Mouse (Mus musculus) heart, embryonic 14.5 days (tissue): Measurements from ENCODE around the gene Dmbx1. TPM values are rescaled to one million over a fixed set of nuclear protein-coding genes. Genes with fewer than 3 reads are reported as not detected.

Experiments used
- ATAC-seq: fragments of 200-750 bp; cut with Nextera tagmentation; 2 replicates; pipeline ENCODE4 v1.8.0; 2017; ENCODE audit warnings: low read depth, moderate TSS enrichment; ENCODE audit not compliant: insufficient number of reproducible peaks, insufficient read depth, low FRiP score
- H3K27ac ChIP-seq, 2 experiments: fragments of 200-500 bp in 1 of 2; fragments of 300-500 bp in 1 of 2; sonication (generic) in 1 of 2; replicated peaks in 1 of 2; 2 replicates each; pipeline ENCODE4 v1.5.1; 2012 to 2014; ENCODE audit warnings: low read depth in 2 of 2, low read length in 2 of 2, control low read depth in 1 of 2, mild to moderate bottlenecking in 1 of 2, mixed read lengths in 1 of 2; ENCODE audit not compliant: control insufficient read depth in 1 of 2, insufficient read depth in 1 of 2
- H3K27me3 ChIP-seq: fragments of 300-500 bp; sonication (generic); 2 replicates; pipeline ENCODE4 v1.6.1; 2014; ENCODE audit warnings: mild to moderate bottlenecking, low read length, control low read depth; ENCODE audit not compliant: control insufficient read depth, insufficient read depth
- H3K36me3 ChIP-seq: fragments of 300-500 bp; sonication (generic); 2 replicates; pipeline ENCODE4 v1.6.1; 2014; ENCODE audit warnings: mild to moderate bottlenecking, control low read depth, low read length, mixed read lengths; ENCODE audit not compliant: control insufficient read depth, insufficient read depth
- H3K4me1 ChIP-seq, 2 experiments: fragments of 200-500 bp in 1 of 2; fragments of 300-500 bp in 1 of 2; sonication (generic) in 1 of 2; 2 replicates each; pipeline ENCODE4 v1.6.1; 2012 to 2014; ENCODE audit warnings: low read length in 2 of 2, control low read depth in 1 of 2, mixed read lengths in 1 of 2; ENCODE audit not compliant: control insufficient read depth in 2 of 2, insufficient read depth in 2 of 2
- H3K4me2 ChIP-seq: fragments of 300-500 bp; sonication (generic); 2 replicates; pipeline ENCODE4 v1.6.1; 2014; ENCODE audit warnings: mild to moderate bottlenecking, low read length
- H3K4me3 ChIP-seq, 2 experiments: fragments of 200-500 bp in 1 of 2; fragments of 300-500 bp in 1 of 2; sonication (generic) in 1 of 2; 2 replicates each; pipeline ENCODE4 v1.5.1; 2012 to 2014; ENCODE audit warnings: low read length in 2 of 2, mild to moderate bottlenecking in 2 of 2, control low read depth in 1 of 2, low read depth in 1 of 2, moderate library complexity in 1 of 2; ENCODE audit not compliant: control insufficient read depth in 1 of 2, insufficient read depth in 1 of 2
- H3K9ac ChIP-seq: fragments of 300-500 bp; sonication (generic); 2 replicates; pipeline ENCODE4 v1.6.1; 2014; ENCODE audit warnings: mild to moderate bottlenecking, low read length
- H3K9me3 ChIP-seq: fragments of 300-500 bp; sonication (generic); 2 replicates; pipeline ENCODE4 v1.6.1; 2016; ENCODE audit warnings: low read length, control low read depth; ENCODE audit not compliant: control insufficient read depth
- WGBS: fragments of 180-500 bp; shearing (Covaris S2); extraction: QIAGEN DNeasy Blood & Tissue Kit; methylation state at CpG from one replicate; pipeline ENCODE4 v1.1.7; 2014; 5-methylcytosine and 5-hydroxymethylcytosine counted together
- polyA plus RNA-seq: library from polyadenylated mRNA; unstranded; fragments of >200 nt; fragmentation: Nextera tagmentation; extraction: Ambion mirVana; gene quantifications from 2 replicates; pipeline ENCODE4 v1.2.1, GENCODE M21; 2014

The Dmbx1 gene
- polyA plus RNA-seq, 1 experiment from 2014 or later = not detected

DNA sequence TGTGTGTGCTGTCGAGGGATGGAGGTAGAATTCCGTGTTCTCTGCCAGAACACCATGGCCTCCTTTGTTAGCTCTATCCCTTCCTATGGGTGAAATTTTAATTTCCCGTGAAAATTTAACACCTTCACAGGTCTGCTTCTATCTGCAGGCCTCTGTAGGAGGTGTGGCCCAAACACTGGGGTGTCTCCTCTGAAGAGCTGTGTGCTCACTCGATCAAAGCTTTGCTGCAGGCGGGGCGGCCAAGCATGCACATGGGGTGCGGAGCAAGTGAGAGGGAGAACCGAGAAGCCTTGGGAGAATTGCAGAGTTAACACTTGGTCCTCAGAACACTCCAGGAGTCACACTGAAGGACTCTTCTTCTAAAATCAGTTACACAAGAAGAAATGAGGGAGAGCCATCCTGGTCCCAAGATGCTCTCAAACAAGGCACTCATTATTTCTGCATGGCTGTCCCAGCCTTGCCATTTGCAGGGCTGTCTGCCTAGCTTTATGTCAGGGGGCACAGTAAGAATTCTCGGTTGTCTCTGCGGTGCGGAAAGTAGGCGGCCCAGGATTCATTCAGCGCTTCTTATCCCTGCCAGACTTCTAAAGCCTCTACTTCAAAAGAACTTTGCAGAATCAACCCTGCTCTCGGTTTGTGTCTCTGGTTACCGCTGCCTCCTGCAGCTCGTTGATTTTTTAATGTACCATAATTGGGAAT lies 70.1 kb downstream of the Dmbx1 start:
- H3K9ac ChIP-seq = no peak overlapping the region
- no peaks in the 10 kb centered on the region for H3K4me1 ChIP-seq
- no peak for ATAC-seq
- H3K4me3 ChIP-seq = no peak overlapping the region
- 42% methylated on average over 16 of the region's 16 CpGs for WGBS
- H3K4me2 ChIP-seq = no peak overlapping the region
- peaks cover 62% of the 10 kb centered on the region for H3K36me3 ChIP-seq
- H3K27me3 ChIP-seq = no peaks in the 10 kb centered on the region
- no peak overlapping the region for H3K27ac ChIP-seq
- H3K9me3 ChIP-seq = no peaks in the 10 kb centered on the region

Other genes with a start within 250 kb of the Dmbx1 start
- 32.5 and 32.7 TPM in 2 replicates for gene Efcab14, start 202.2 kb downstream of the Dmbx1 start, polyA plus RNA-seq
- 0.26 and 0.53 TPM in 2 replicates for gene Tex38, start 158.9 kb downstream of the Dmbx1 start, polyA plus RNA-seq
- 89.2 and 89.5 TPM in 2 replicates for gene Atpaf1, start 155.1 kb downstream of the Dmbx1 start, polyA plus RNA-seq
- gene Mob3c, start 111.8 kb downstream of the Dmbx1 start, polyA plus RNA-seq = 6.8 and 8.0 TPM in 2 replicates
- 16.2 and 16.7 TPM in 2 replicates for gene Mknk1, start 100.7 kb downstream of the Dmbx1 start, polyA plus RNA-seq
- not detected in 2 replicates for gene Kncn, start 55.5 kb downstream of the Dmbx1 start, polyA plus RNA-seq
- gene 6430628N08Rik, start 49.3 kb downstream of the Dmbx1 start, polyA plus RNA-seq = not detected in 2 replicates
- 1.1 and 1.9 TPM in 2 replicates for gene Faah, start 78.0 kb upstream of the Dmbx1 start, polyA plus RNA-seq
- gene Nsun4, start 114.0 kb upstream of the Dmbx1 start, polyA plus RNA-seq = 30.3 and 30.5 TPM in 2 replicates
- gene Uqcrh, start 135.1 kb upstream of the Dmbx1 start, polyA plus RNA-seq = 1,366 and 1,395 TPM in 2 replicates
- gene Lrrc41, start 135.3 kb upstream of the Dmbx1 start, polyA plus RNA-seq = 54.1 and 55.9 TPM in 2 replicates
- 18.0 and 19.7 TPM in 2 replicates for gene Rad54l, start 183.8 kb upstream of the Dmbx1 start, polyA plus RNA-seq
- 66.3 and 66.4 TPM in 2 replicates for gene Pomgnt1, start 183.9 kb upstream of the Dmbx1 start, polyA plus RNA-seq
- gene Lurap1, start 211.4 kb upstream of the Dmbx1 start, polyA plus RNA-seq = 2.2 and 2.7 TPM in 2 replicates
- 0.19 TPM in 1 of 2 replicates, not detected in the other for gene Tspan1, start 227.7 kb upstream of the Dmbx1 start, polyA plus RNA-seq
- not detected in 2 replicates for gene 1700042G07Rik, start 233.4 kb upstream of the Dmbx1 start, polyA plus RNA-seq
- not detected in 2 replicates for gene Gm49337, start 233.5 kb upstream of the Dmbx1 start, polyA plus RNA-seq